Comparison of ENCODE assay signal across 10 mouse cellular contexts in the genomic region with DNA sequence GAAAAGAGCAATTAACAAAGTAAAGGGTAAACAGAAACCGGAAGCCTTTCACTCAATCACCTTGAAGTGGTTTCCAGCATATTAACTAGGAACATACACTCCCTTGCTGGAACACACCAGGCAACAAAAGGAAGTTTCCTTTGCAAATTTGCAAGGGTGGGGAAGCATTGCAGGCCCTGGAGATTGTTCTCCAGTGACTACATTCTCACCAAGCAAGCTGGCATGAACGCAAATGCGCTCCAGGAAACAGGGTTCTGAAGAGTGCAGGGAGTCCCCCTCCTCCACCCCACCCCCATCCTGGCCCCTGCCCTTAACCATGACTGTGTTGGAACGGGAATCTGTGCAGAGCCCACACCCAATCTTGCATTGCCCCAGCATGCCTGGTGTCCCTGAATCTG. TPM values are rescaled to one million over a fixed set of nuclear protein-coding genes. Genes with fewer than 3 reads are reported as not detected.
DNase-seq lines count a peak whose midpoint lies in the region; ATAC-seq and TF ChIP-seq lines count a peak whose summit lies in the region.
"Had no signal": no experiment of that assay in that cellular context is flagged by ENCODE, and none has a peak within 500 bp of the region (broad histone marks: within the 10 kb centered on the region; RNA-seq: fewer than 3 reads in every experiment).

No protein-coding gene starts in this region.

- no peak for ATAC-seq in hindbrain, embryonic 14.5 days (ENCODE audit: low FRiP score)

- 7% methylated on average over 4 of the region's 4 CpGs for WGBS in hindbrain, embryonic 14.5 days

- H3K4me1 ChIP-seq in embryonic fibroblast, embryonic 13.5 days (ENCODE audit: control insufficient read depth, insufficient read depth, low read length) = no peaks in the 10 kb centered on the region
- H3K4me1 ChIP-seq in hindbrain, embryonic 14.5 days (replicated peaks; ENCODE audit: control insufficient read depth, insufficient read depth, low read length) = peaks cover 8% of the 10 kb centered on the region; the same call in 1 of the 2 replicates

- no peaks in the 10 kb centered on the region for H3K27me3 ChIP-seq in hindbrain, embryonic 14.5 days (ENCODE audit: control insufficient read depth, insufficient read depth, low read length)

- no peak for TF ChIP-seq CTCF in embryonic fibroblast, embryonic 13.5 days (IDR thresholded peaks at IDR 0.05; ENCODE audit: borderline replicate concordance, insufficient read depth, low read length)

- TF ChIP-seq POLR2A in embryonic fibroblast, embryonic 13.5 days (IDR thresholded peaks at IDR 0.05; ENCODE audit: low read depth, low read length) = no peak

- peak overlapping the region; percentile 23; the same call in 1 of the 2 replicates for H3K27ac ChIP-seq in embryonic fibroblast, embryonic 13.5 days (ENCODE audit: insufficient read depth, low read length)
- H3K27ac ChIP-seq in hindbrain, embryonic 14.5 days = no peak overlapping the region
- H3K27ac ChIP-seq: macrophage had no signal

- DNase-seq in heart, adult 11 months = peak; percentile 96
- no peak for DNase-seq in heart, postnatal 36 days
- no peak for DNase-seq in hindbrain, embryonic 14.5 days (ENCODE audit: low spot score)
- DNase-seq in lung, postnatal 4 days = peak; percentile 40 to 59
- DNase-seq in layer of hippocampus, adult 18-20 months (ENCODE audit: low spot score in 2 of 2) = no peak
- no peak for DNase-seq in thymus, postnatal 25 days
- no peak for DNase-seq in frontal cortex, postnatal 10 days (ENCODE audit: low spot score in 2 of 2)
- DNase-seq: gastrocnemius, postnatal 36 days had no signal

- H3K9me3 ChIP-seq in hindbrain, embryonic 14.5 days (ENCODE audit: control insufficient read depth, low read length) = no peaks in the 10 kb centered on the region

- intact Hi-C loops in heart, postnatal 36 days (cut with DNase I) = loop anchor here (10.0 kb wide), 1 partner anchor 570 kb away; the partner anchor contains the start of gene Hs1bp3

- H3K36me3 ChIP-seq in hindbrain, embryonic 14.5 days (replicated peaks; ENCODE audit: control insufficient read depth, insufficient read depth) = no peaks in the 10 kb centered on the region

- 0 out of 2 replicates have a peak overlapping the region, but pooled peaks have one; percentile 30 for H3K4me2 ChIP-seq in hindbrain, embryonic 14.5 days (replicated peaks)

- no peak overlapping the region for H3K9ac ChIP-seq in hindbrain, embryonic 14.5 days

- H3K4me3 ChIP-seq in embryonic fibroblast, embryonic 13.5 days (ENCODE audit: insufficient read depth, low read length) = no peak overlapping the region
- H3K4me3 ChIP-seq in hindbrain, embryonic 14.5 days (replicated peaks; ENCODE audit: low read length) = no peak overlapping the region

RNA-seq across cellular contexts. Expression of gene Laptm4a, which starts 36.3 kb away (rescaled TPM):
- total RNA-seq in heart, postnatal 36 days (2021) = 100 to 1,000 TPM; 361 to 367 TPM
- 780 and 861 TPM in 2 replicates for polyA plus RNA-seq in embryonic fibroblast, embryonic 13.5 days (2011; ENCODE audit: insufficient read length, low read depth, missing spikeins)
- 173 and 189 TPM in 2 replicates for polyA plus RNA-seq in hindbrain, embryonic 14.5 days (2014; fragmentation: Nextera tagmentation; extraction: Ambion mirVana)
- total RNA-seq in layer of hippocampus, adult 18-20 months (2021) = 100 to 1,000 TPM; 215 to 227 TPM

Comparison
In these comparisons a context has a peak if more than half of its experiments do, and no peak if none do; other contexts are left out.
1. DNase-seq: peak in heart, adult 11 months (single experiment) and lung, postnatal 4 days (2 of 2); none in heart, postnatal 36 days (0 of 2), hindbrain, embryonic 14.5 days (single experiment), layer of hippocampus, adult 18-20 months (0 of 2), thymus, postnatal 25 days (single experiment) and frontal cortex, postnatal 10 days (0 of 2).